Mouse (Mus musculus) forebrain, embryonic 16.5 days (tissue): ENCODE measurements around the gene Ndufb4. TPM values are rescaled to one million over a fixed set of nuclear protein-coding genes. Genes with fewer than 3 reads are reported as not detected.

ENCODE experiments used
- ATAC-seq: fragments of 200-750 bp; cut with Nextera tagmentation; 2 replicates; pipeline ENCODE4 v1.8.0; 2017; ENCODE audit warnings: mild to moderate bottlenecking, moderate library complexity
- H3K27ac ChIP-seq: fragments of 300-500 bp; sonication (generic); 2 replicates; pipeline ENCODE4 v1.5.1; 2014; ENCODE audit warnings: low read length, control low read depth
- H3K27me3 ChIP-seq: fragments of 300-500 bp; sonication (generic); replicated peaks from 2 replicates; pipeline ENCODE4 v1.6.1; 2014; ENCODE audit warnings: low read length; ENCODE audit not compliant: control insufficient read depth, insufficient read depth
- H3K36me3 ChIP-seq: fragments of 300-500 bp; sonication (generic); 2 replicates; pipeline ENCODE4 v1.6.1; 2014; ENCODE audit not compliant: control insufficient read depth, insufficient read depth
- H3K4me1 ChIP-seq: fragments of 300-500 bp; sonication (generic); replicated peaks from 2 replicates; pipeline ENCODE4 v1.6.1; 2014; ENCODE audit warnings: low read length; ENCODE audit not compliant: control insufficient read depth, insufficient read depth
- H3K4me2 ChIP-seq: fragments of 300-500 bp; sonication (generic); 2 replicates; pipeline ENCODE4 v1.6.1; 2014; ENCODE audit warnings: mild to moderate bottlenecking, low read length, control low read depth
- H3K4me3 ChIP-seq: fragments of 300-500 bp; sonication (generic); replicated peaks from 2 replicates; pipeline ENCODE4 v1.5.1; 2014; ENCODE audit warnings: mild to moderate bottlenecking, low read length, control low read depth
- H3K9ac ChIP-seq: fragments of 300-500 bp; sonication (generic); replicated peaks from 2 replicates; pipeline ENCODE4 v1.6.1; 2014; ENCODE audit warnings: low read depth, low read length, control low read depth
- H3K9me3 ChIP-seq: fragments of 300-500 bp; sonication (generic); 2 replicates; pipeline ENCODE4 v1.6.1; 2016; ENCODE audit warnings: low read length; ENCODE audit not compliant: control insufficient read depth
- WGBS: fragments of 180-500 bp; shearing (Covaris S2); extraction: QIAGEN DNeasy Blood & Tissue Kit; methylation state at CpG from one replicate; pipeline ENCODE4 v1.1.7; 2014; 5-methylcytosine and 5-hydroxymethylcytosine counted together
- polyA plus RNA-seq: library from polyadenylated mRNA; unstranded; fragments of >200 nt; fragmentation: Nextera tagmentation; extraction: Ambion mirVana; gene quantifications from 2 replicates; pipeline ENCODE4 v1.2.1, GENCODE M21; 2015

Ndufb4 gene
- polyA plus RNA-seq, 1 experiment from 2014 or later: 49.6 TPM

GRCm38 (mm10) chr16:37626388-37626949 is 27.8 kb downstream of the Ndufb4 start:
- H3K4me3 ChIP-seq: no peak overlapping the region
- H3K9me3 ChIP-seq: no peaks in the 10 kb centered on the region
- H3K27me3 ChIP-seq: no peaks in the 10 kb centered on the region
- H3K4me1 ChIP-seq: peaks cover 2% of the 10 kb centered on the region; the same call in 1 of the 2 replicates
- WGBS: 57% methylated on average over 4 of the region's 4 CpGs
- H3K4me2 ChIP-seq: no peak overlapping the region
- H3K27ac ChIP-seq: no peak overlapping the region
- H3K9ac ChIP-seq: no peak overlapping the region
- H3K36me3 ChIP-seq: no peaks in the 10 kb centered on the region
- ATAC-seq: no peak

- no peak for ATAC-seq
- H3K9me3 ChIP-seq: no peaks in the 10 kb centered on the region
- no peak overlapping the region for H3K4me3 ChIP-seq
- no peaks in the 10 kb centered on the region for H3K27me3 ChIP-seq
- H3K9ac ChIP-seq: no peak overlapping the region
- H3K27ac ChIP-seq: no peak overlapping the region
- no peak overlapping the region for H3K4me2 ChIP-seq
- no peaks in the 10 kb centered on the region for H3K4me1 ChIP-seq
- 27% methylated on average over 5 of the region's 5 CpGs for WGBS
- H3K36me3 ChIP-seq: no peaks in the 10 kb centered on the region
Measured at GRCm38 (mm10) chr16:37622919-37623318, 31.3 kb downstream of the Ndufb4 start.

- Histone ChIP-seq H3K9ac (no peak overlapping the region), H3K27me3 (no peaks in the 10 kb centered on the region), H3K9me3 (no peaks in the 10 kb centered on the region), H3K4me1 (no peaks in the 10 kb centered on the region), H3K4me2 (no peak overlapping the region), H3K4me3 (no peak overlapping the region), H3K27ac (no peak overlapping the region), H3K36me3 (no peaks in the 10 kb centered on the region)
- 41% methylated on average over 3 of the region's 3 CpGs for WGBS
- ATAC-seq: no peak
Measured at GRCm38 (mm10) chr16:37622403-37622802, 31.9 kb downstream of the Ndufb4 start.

- no peak overlapping the region for H3K9ac ChIP-seq
- H3K4me1 ChIP-seq: no peaks in the 10 kb centered on the region
- no peak overlapping the region for H3K27ac ChIP-seq
- no peaks in the 10 kb centered on the region for H3K36me3 ChIP-seq
- no peaks in the 10 kb centered on the region for H3K9me3 ChIP-seq
- ATAC-seq: peak; percentile 72
- no peaks in the 10 kb centered on the region for H3K27me3 ChIP-seq
- H3K4me3 ChIP-seq: no peak overlapping the region
- no peak overlapping the region for H3K4me2 ChIP-seq
- 33% methylated on average over 3 of the region's 3 CpGs for WGBS
Measured at GRCm38 (mm10) chr16:37617695-37618094, 36.6 kb downstream of the Ndufb4 start.

- no peak overlapping the region for H3K9ac ChIP-seq
Measured at GRCm38 (mm10) chr16:37616104-37616503, 38.1 kb downstream of the Ndufb4 start.

GRCm38 (mm10) chr16:37615429-37615828 is 38.8 kb downstream of the Ndufb4 start:
- ATAC-seq: no peak
- 72% methylated on average over 8 of the region's 8 CpGs for WGBS
- no peaks in the 10 kb centered on the region for H3K4me1 ChIP-seq

More at GRCm38 (mm10) chr16:37616104-37616503, 38.1 kb downstream of the Ndufb4 start:
- 77% methylated on average over 8 of the region's 8 CpGs for WGBS
- ATAC-seq: no peak
- Histone ChIP-seq H3K4me3 (no peak overlapping the region), H3K27me3 (no peaks in the 10 kb centered on the region), H3K27ac (no peak overlapping the region), H3K4me2 (no peak overlapping the region), H3K9me3 (no peaks in the 10 kb centered on the region), H3K36me3 (no peaks in the 10 kb centered on the region), H3K4me1 (no peaks in the 10 kb centered on the region)

GRCm38 (mm10) chr16:37614540-37614939 is 39.7 kb downstream of the Ndufb4 start:
- Histone ChIP-seq H3K9ac (no peak overlapping the region), H3K27ac (no peak overlapping the region), H3K4me1 (no peaks in the 10 kb centered on the region), H3K4me3 (no peak overlapping the region), H3K36me3 (no peaks in the 10 kb centered on the region), H3K9me3 (no peaks in the 10 kb centered on the region), H3K4me2 (no peak overlapping the region), H3K27me3 (no peaks in the 10 kb centered on the region)
- WGBS: 91% methylated on average over 9 of the region's 9 CpGs
- ATAC-seq: no peak

More at GRCm38 (mm10) chr16:37615429-37615828, 38.8 kb downstream of the Ndufb4 start:
- no peaks in the 10 kb centered on the region for H3K9me3 ChIP-seq
- H3K4me2 ChIP-seq: no peak overlapping the region
- H3K9ac ChIP-seq: no peak overlapping the region
- H3K36me3 ChIP-seq: no peaks in the 10 kb centered on the region
- H3K27ac ChIP-seq: no peak overlapping the region
- no peaks in the 10 kb centered on the region for H3K27me3 ChIP-seq
- H3K4me3 ChIP-seq: no peak overlapping the region

GRCm38 (mm10) chr16:37612013-37612412 is 42.2 kb downstream of the Ndufb4 start:
- Histone ChIP-seq H3K9me3 (no peaks in the 10 kb centered on the region), H3K27me3 (no peaks in the 10 kb centered on the region), H3K4me3 (no peak overlapping the region), H3K4me1 (no peaks in the 10 kb centered on the region), H3K27ac (no peak overlapping the region), H3K9ac (no peak overlapping the region), H3K4me2 (no peak overlapping the region), H3K36me3 (no peaks in the 10 kb centered on the region)
- no peak for ATAC-seq
- WGBS: 90% methylated on average over 5 of the region's 5 CpGs

GRCm38 (mm10) chr16:37611072-37611471 is 43.2 kb downstream of the Ndufb4 start:
- Histone ChIP-seq H3K27ac (no peak overlapping the region), H3K4me2 (no peak overlapping the region), H3K9ac (no peak overlapping the region), H3K36me3 (no peaks in the 10 kb centered on the region), H3K9me3 (no peaks in the 10 kb centered on the region), H3K27me3 (no peaks in the 10 kb centered on the region), H3K4me3 (no peak overlapping the region), H3K4me1 (no peaks in the 10 kb centered on the region)
- 85% methylated on average over 7 of the region's 7 CpGs for WGBS
- ATAC-seq: no peak

- Histone ChIP-seq H3K4me2 (no peak overlapping the region), H3K4me3 (no peak overlapping the region)
- 76% methylated on average over 8 of the region's 8 CpGs for WGBS
Measured at GRCm38 (mm10) chr16:37610333-37610732, 43.9 kb downstream of the Ndufb4 start.

More at GRCm38 (mm10) chr16:37610333-37610732, 43.9 kb downstream of the Ndufb4 start:
- Histone ChIP-seq H3K4me1 (no peaks in the 10 kb centered on the region), H3K9me3 (no peaks in the 10 kb centered on the region), H3K36me3 (no peaks in the 10 kb centered on the region), H3K27me3 (no peaks in the 10 kb centered on the region), H3K9ac (no peak overlapping the region), H3K27ac (no peak overlapping the region)
- ATAC-seq: no peak
